Mouse (Mus musculus) heart, postnatal 4 days (tissue): Measurements from ENCODE around the gene Srd5a1. TPM values are rescaled to one million over a fixed set of nuclear protein-coding genes. Genes with fewer than 3 reads are reported as not detected.
A peak's percentile ranks its signal among the peaks of the same experiment; 100 is the strongest.

ENCODE experiments used
- DNase-seq: peaks from one replicate; pipeline ENCODE4 v3.0.0; 2021
- total RNA-seq, 2 experiments: library from RNA; stranded (reverse); gene quantifications; 2 replicates each; pipeline ENCODE4 v1.2.3; 2021

The Srd5a1 gene
- total RNA-seq, 2 experiments from 2014 or later = 2.4 to 2.7 TPM

DNA sequence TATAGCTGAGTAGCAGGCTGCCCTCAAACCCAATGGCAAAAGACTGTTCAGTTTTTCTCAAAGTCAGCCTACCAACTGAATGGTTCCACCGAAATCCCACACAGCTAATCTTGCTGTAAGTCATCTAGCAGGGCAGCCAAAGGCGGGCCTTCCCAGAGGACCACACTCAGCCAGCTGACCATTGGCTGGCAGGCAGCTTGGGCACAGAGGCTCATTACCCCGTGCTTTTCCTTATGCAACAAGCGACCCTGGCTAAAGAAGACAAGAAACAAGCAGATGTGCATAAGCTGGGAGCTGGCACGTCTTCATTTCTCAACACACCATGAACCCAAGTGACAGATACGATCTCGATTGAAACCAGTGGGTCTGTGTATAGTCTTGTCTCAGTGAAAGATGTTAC lies 73.9 kb downstream of the Srd5a1 start:
- DNase-seq = no peak

DNA sequence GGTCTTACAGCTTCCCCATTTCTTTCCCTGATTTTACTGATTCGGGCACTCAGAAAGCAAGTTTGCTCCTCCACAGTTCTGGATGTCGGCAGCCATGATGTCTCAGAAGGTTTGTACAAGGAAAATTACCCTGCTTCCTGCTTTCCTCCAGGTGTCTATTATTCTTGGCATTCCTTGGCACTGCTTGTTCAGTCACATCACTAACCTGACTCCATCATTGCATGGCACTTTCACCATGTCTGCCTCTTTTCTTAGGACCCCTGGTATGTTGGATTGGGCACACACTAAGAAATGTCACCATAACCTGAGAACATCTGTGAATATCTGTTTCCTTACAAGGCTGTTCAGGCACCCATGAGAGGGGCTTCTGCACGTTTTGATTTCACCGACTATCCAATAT lies 75.2 kb downstream of the Srd5a1 start:
- no peak for DNase-seq

- peak; percentile 98 for DNase-seq
Measured at GRCm38 (mm10) chr13:69534654-69535551, 76.3 kb downstream of the Srd5a1 start.

- no peak for DNase-seq
Measured at GRCm38 (mm10) chr13:69534334-69534653, 76.9 kb downstream of the Srd5a1 start, which contains the start of gene Tent4a. Gene Tent4a, minus strand, starts transcription at chr13:69534617.

- DNase-seq = peak; percentile 63
Measured at GRCm38 (mm10) chr13:69533405-69534333, 77.6 kb downstream of the Srd5a1 start, which contains the start of gene Nsun2. Gene Nsun2, plus strand, starts transcription at chr13:69533746.

- DNase-seq = no peak
Measured at GRCm38 (mm10) chr13:69532893-69533404, 78.3 kb downstream of the Srd5a1 start.

DNA sequence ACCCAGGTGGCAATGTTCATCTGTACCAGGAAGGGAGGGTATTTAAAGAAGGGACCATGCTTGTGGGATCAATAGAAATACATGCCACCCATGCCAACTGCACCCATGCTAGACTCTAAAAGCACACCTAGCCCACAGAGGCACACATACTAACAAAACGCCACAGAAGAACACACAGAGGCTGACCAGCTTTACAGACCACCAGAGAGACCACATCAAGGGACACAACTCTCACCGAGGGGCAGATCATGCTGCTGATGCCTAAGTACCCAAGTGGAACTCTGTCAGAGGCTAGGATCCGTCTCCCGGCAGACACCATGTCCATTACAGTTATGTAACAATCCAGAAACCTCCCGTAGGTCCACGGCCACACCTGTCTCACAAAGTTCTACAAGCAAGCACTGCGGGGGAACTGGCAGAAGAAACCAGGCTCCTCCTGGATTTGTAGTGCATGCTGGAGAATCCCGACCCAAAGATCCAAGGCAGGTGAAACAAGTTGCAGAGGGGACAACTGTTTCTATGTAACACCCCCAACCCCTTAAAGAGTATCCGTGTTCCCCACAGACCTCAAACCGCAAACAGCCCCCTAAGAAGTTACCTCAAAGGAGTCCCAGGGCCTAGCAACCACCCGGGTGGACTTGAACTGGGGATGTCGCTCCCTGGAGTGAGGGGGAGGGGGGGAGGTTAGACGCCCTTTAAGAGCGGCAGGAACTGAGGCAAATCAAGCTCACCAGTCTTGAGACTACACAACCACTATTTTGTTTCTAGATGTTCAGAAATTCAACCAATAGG lies 78.9 kb downstream of the Srd5a1 start:
- no peak for DNase-seq

GRCm38 (mm10) chr13:69531431-69531830 lies 79.8 kb downstream of the Srd5a1 start:
- DNase-seq = no peak

DNA sequence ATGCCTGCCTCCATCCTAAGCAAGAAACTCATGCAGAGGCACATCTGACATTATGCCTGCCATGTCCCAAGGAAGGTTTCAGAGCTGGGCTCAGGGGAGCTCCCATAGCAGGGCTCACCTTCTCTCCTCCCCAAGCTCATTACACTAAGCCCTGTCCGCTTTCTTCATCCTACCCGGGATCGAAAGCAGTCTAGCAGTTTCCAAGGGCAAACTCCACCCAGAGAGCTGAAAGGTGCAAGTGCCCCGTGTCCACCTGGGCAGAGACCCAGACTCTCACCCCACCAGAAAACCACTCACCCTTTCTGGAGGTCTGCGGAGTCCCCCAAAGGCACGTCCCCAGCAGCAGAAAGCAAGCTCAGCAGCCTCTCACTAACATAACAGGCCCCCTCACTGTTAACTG lies 80.3 kb downstream of the Srd5a1 start:
- no peak for DNase-seq

DNA sequence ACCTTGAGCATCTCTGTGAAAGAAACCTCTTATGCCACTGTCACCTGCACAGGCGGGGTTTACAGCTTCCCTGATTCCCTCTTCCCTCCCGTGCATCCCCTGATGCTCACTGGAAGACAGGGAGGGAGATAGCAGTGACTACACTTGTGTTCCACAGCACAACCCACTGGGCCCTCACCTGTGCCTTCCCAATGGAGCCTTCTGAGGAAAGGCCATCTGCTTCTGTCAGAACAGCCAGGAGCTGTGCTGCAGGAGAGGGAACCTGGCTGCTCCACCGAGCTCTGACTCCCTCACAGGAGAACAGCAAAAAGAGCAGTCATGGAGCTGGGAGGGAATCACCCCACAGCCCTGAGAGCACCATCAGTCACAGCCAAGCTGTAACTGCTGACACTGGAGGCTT lies 81.1 kb downstream of the Srd5a1 start:
- no peak for DNase-seq

GRCm38 (mm10) chr13:69528531-69528930 lies 82.7 kb downstream of the Srd5a1 start:
- DNase-seq = no peak

GRCm38 (mm10) chr13:69525867-69526266 lies 85.4 kb downstream of the Srd5a1 start:
- DNase-seq = no peak

GRCm38 (mm10) chr13:69524158-69524530 lies 87.1 kb downstream of the Srd5a1 start:
- no peak for DNase-seq

Other genes with a start within 250 kb of the Srd5a1 start
- gene Nsun2, start 77.7 kb downstream of the Srd5a1 start, total RNA-seq = 10 to 100 TPM; 48.9 to 50.9 TPM
- 10 to 100 TPM; 23.1 to 25.0 TPM for gene Tent4a, start 76.8 kb downstream of the Srd5a1 start, total RNA-seq
- 1 to 10 TPM; 1.3 to 1.4 TPM for gene Ube2ql1, start 128.4 kb upstream of the Srd5a1 start, total RNA-seq
- 10 to 100 TPM; 49.6 to 51.6 TPM for gene Med10, start 191.0 kb upstream of the Srd5a1 start, total RNA-seq